Mouse (Mus musculus): Measurements from ENCODE around the gene Aftph. TPM values are rescaled to one million over a fixed set of nuclear protein-coding genes. Genes with fewer than 3 reads are reported as not detected.

The Aftph gene
- total RNA-seq, 2 experiments from 2014 or later: 21.3 to 25.5 TPM

DNA sequence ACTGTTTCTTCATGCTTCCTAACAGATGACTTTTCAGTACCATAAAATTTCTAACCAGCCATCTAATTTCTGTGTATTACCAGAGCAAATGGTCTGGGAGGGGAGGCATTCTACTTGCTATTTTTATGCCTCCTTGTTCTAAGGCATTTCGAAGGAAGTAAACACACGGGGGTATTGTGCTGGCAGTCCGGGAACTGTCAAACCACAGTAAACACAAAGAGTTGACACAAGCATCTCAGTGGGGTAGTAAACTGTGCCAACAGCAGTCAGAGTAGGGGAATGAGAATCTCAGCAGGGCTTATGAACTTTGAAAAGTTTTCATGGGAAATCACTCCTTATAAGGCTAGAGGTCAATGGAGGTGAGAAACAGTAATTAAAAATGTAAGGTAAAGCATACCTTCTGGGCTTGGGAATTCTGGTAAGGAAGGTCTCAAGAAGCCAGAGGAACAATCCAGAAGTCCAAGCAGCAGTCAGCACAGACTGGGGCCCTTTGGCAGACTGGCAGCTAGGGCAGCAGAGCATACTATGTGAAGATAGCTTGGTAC lies 7.8 kb downstream of the Aftph start:
- intact Hi-C loops (cut with DNase I): no loop called here
- no peak for DNase-seq (ENCODE audit: low spot score)

DNA sequence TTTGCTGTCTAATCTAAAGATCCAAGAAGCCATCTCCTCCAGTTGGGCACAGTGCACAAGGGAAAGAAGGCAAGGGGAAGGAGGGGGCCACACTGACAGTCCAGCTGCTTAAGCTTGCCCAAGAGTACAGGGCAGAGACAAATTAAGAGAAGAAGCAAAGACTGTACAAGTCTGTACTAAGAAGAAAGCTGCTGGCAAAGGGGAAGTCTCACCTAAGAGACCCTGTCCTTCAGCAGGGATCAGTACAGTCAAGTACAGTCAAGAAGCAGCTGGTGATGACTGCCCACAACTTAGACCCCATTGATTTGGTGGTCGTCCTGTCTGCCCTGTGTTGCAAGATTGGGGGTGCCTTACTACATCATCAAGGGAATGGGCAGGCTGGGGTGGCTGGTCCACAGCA lies 12.0 kb downstream of the Aftph start:
- DNase-seq (ENCODE audit: low spot score): no peak
- intact Hi-C loops (cut with DNase I): no loop called here

DNA sequence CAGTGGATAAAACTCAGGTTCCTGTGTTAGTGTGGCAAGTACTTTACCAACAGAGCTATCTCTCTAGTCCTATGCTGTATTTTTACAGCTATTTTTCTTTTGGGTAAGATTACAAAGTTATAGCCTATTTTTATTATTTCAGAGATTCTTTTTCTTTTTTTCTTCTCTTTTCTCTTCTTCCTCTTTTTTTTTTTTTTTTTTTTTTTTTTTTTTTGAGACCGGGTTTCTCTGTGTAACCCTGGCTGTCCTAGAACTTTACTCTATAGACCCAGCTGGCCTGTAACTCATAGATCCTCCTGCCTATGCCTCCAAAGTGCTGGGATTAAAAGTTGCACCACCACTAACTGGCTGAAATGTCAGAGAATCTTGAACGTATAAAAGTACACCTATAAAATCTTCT lies 13.3 kb downstream of the Aftph start:
- intact Hi-C loops (cut with DNase I): no loop called here
- DNase-seq (ENCODE audit: low spot score): no peak

DNA sequence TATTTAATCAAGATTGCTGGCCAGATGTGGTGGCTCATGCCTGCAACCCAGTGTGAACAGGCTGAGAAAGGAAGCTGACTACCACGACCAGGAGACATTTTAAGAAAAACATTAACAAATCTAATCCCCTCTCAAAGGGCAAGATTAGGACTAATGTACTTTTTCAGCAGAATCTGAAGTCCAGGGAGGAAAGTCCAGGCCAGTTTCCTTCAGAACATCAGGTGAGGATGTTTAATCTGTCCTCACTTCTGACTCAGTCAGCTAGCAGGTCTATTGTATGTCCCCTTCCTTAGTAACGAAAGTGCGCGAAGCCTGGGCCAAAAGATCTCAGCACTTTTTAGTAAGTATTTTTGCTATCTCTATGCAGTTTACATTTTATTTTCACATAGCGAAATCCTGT lies 17.8 kb downstream of the Aftph start:
- DNase-seq (ENCODE audit: low spot score): no peak
- intact Hi-C loops (cut with DNase I): no loop called here

DNA sequence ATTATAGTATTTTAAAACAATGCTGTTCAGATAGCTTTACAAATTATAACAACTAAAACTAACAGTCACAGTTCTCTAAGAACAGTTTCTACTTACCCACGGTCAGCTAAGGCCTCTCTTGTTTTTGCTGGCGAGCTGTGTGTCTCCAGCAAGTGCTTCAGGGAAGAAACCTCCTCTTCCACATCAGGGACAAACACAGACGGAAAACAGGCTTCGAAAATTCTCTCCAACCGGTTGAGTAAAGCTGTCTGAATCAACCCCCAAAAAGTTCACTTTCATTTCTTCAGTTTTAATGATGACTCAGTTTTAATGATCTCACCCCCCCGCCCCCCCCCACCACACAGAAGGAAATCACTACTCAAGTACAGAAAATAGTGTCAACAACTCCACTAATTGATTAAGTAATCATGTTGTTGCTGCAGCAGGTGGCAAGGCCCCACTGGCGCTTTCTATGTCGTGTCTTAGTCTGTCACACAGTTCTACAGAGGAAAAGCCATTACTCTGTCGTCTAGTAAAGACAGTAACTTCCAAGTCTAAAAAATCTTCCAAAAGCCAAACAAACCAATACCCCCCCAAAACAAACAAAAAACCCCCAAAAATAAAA lies 29.2 kb downstream of the Aftph start:
- DNase-seq (ENCODE audit: low spot score): no peak
- intact Hi-C loops (cut with DNase I): no loop called here

DNA sequence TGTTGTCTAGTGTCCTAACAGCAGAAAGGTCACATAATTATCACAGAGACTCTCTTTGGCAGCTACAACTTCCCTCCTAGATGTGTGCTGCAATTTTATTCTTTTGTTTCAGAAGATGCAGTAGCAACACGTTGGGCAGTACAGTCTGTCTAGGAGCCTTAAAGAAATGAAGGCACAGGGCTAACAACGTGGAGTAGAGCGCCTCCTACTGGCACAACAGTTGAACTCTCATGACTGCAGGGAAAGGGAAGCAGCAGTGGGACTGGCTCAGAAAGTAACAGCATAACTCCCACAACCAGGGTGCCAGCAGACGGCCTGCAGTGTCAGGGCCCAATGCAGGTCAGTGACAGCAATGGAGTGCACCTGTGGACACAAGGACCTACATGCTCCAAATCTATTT lies 50.4 kb downstream of the Aftph start:
- intact Hi-C loops (cut with DNase I): loop anchor here (1.0 to 5.0 kb wide), 2 partner anchors 219 to 236 kb away; no protein-coding TSS in a partner anchor
- DNase-seq (ENCODE audit: low spot score): peak; percentile 12

DNA sequence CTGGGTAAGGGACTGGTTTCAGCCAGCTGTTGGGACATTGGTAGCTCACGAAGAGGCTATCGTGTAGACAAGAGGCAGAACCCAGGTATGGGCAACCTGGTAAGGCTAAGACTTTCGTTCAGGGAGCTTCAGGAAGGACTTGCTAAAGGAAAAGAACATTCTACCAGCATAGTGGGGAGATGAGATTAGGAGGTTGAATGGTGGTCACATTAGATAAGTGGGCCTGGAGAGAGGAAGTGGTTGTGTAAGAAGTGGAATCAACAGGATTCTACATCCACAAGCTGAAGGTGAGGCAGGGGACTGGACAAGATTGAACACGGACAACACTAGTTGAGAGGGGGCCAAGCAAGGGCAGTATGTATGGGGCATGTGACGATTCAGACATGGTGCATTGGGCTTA lies 59.7 kb downstream of the Aftph start:
- no peak for DNase-seq (ENCODE audit: low spot score)
- intact Hi-C loops (cut with DNase I): no loop called here

DNA sequence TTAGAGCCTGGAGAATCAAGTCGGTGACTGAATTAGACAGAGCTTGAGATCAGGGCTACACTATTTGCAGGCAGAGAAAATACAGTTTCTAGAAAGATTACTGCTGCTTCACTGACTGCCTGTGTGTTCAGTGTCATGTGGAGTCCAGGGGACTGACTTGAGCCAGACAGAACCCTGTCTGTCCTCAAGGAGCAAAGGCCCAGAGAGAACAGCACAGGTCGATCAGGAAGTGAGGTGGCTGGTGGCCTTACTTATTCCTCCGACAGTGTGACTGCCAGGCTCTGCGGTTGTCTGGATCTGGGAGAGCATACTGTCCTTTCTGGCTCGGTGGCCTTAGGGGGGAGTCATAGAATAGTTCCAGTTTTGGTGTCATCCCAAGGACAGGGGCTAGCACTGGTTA lies 60.6 kb downstream of the Aftph start:
- no peak for DNase-seq (ENCODE audit: low spot score)
- intact Hi-C loops (cut with DNase I): no loop called here

DNA sequence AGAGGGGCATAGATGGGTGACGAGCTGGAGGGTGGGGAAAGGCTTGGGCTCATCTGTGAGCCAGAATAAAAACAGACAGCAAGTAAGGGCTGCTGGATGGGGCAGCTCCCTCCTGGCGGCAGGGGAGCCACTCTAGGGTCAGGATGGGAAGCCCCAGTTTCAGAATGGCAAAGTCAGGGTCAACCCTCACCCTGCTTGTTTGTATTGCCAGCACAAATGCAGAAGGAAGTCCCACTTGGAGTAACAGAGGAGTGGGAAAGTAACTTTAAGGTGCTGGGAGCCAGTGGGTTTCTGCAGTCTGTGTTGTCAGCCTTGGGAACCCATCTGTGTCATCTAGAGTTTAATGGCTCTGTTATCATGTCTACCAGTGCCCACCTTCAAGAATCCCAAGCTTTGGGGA lies 62.0 kb downstream of the Aftph start:
- no peak for DNase-seq (ENCODE audit: low spot score)
- intact Hi-C loops (cut with DNase I): no loop called here

DNA sequence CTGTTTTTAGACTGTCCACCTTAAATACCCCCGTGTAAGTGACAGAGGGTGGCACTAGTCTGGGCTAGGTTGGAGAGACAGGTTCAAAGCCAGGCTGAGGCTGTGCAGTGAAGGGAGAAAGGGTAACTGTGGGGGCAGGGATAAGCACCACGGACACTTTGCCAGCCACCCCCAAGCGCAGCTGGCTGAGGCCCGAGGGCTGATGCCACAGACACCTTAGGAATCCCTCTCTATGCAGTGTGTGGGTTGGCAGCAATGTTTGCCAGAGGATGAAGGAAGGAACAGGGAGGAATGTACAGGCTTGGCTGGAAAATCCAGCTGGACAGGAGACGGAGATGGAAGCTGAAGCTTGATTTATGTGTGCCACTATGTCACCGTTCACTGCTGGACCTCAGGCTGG lies 68.9 kb downstream of the Aftph start:
- no peak for DNase-seq (ENCODE audit: low spot score)
- intact Hi-C loops (cut with DNase I): no loop called here

DNA sequence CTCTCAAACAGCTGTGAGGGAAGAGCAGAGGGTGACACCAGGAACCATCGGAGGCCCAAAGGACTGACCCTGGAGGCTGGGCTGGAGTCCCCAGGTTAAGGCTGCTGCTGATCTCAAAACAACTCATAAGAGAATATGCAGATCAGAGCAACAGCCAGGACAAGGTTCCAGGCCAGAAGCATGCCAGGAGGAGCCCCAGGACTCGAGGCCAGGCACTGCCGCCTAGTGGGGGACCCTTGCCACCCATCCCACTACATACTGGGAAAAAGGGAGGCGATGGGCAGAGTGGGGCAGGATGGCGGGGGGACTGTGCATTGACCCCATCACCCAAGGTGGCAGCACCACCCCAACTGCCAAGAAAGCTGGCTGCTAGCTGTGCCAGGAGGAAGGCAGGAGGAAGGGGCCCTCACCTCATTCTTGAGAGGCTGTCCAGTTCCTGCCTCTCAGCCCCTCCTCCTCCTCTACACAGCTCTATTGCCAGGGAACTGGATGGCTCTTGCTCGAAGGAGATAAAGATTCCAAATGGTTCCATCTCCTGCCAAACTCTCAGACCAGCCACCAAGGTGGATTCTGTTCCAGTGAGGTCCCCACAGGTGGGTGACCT lies 69.5 kb downstream of the Aftph start:
- intact Hi-C loops (cut with DNase I): no loop called here
- no peak for DNase-seq (ENCODE audit: low spot score)

DNA sequence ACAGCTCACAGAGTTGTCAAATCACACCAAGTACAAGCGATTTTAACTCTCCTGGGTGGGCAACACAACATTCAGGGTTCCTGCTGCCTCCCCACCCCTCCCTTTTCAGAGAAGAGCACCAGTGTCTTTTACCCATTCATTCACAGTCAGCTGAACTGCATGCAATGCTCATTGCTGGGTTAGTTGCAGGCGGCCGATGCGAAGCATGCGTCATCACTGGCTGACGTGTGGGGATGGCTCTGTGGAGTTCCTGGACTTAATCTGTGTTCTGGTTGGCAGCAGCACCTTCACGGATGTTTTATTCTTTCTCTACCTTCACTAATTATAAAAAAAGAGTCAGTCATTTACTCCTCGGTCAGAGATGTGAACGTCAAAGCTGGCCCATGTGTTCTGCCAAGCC lies 76.5 kb downstream of the Aftph start:
- intact Hi-C loops (cut with DNase I): no loop called here
- DNase-seq (ENCODE audit: low spot score): no peak

DNA sequence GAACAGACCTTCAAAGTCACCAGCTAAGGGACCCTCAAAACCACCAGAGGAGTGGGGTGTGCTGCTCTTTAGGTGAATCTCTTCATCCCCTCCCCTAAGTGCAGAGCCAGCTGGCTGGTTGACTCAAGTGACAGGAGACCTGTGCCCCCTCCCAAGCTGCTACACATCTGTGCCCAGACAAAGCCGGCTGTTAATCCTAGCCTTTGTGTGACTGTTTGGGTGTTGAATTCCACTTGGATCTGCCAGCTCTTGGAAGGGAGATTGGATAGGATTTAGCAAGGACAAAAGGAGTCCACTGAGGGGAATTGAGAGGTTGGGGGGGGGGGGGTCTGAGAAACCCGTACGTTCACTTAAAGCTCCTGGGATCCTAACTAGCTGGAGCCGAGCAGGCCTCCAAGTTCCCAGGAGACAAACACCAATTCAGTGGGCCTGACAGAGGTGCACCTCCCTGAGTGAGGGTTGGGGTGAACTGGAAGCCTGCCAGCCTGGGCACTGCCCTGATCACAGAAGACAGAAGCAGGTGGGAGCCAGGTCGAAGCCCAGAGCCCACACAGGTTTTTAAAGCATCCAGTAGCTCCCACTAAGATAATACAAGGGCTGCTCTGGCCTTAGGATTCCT lies 77.7 kb downstream of the Aftph start:
- intact Hi-C loops (cut with DNase I): no loop called here
- DNase-seq (ENCODE audit: low spot score): no peak

DNA sequence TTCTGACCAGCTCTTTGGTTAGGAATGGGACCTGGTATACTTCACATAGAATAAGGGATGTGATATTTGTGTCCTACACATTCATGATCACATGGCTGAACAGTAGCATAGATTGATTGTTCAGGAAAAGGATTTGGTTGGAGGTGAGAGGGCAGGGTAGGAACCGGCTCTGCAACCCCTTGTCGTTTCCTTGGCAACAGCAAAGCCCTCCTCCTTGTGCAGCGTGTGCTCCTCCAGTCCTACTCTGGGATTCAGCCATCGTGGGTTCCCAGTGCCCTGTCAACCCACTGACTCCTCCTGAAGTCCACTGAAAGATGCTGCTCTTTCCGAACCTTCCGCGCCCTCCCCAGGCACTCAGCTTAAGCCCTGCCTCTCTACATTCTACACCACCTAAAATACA lies 78.6 kb downstream of the Aftph start:
- no peak for DNase-seq (ENCODE audit: low spot score)
- intact Hi-C loops (cut with DNase I): no loop called here

DNA sequence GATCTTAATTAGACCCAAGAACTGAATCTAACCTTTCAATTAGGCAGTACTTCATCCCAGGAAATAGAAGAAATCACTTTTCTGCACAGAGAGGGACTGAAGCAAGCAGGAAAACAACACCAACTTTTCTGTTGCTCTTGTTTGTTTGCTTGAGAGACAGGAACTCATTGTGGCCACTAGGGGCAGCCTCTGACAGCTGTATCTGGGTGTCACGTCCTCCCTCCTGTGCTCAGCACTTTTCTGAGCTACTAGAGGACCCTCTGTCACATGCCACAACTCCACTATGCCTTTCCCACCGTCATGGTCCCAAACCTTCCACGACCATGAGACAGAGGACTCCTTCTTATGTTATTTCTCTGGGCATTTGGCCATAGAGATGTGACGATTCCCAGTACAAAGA lies 79.7 kb downstream of the Aftph start:
- DNase-seq (ENCODE audit: low spot score): no peak
- intact Hi-C loops (cut with DNase I): no loop called here

DNA sequence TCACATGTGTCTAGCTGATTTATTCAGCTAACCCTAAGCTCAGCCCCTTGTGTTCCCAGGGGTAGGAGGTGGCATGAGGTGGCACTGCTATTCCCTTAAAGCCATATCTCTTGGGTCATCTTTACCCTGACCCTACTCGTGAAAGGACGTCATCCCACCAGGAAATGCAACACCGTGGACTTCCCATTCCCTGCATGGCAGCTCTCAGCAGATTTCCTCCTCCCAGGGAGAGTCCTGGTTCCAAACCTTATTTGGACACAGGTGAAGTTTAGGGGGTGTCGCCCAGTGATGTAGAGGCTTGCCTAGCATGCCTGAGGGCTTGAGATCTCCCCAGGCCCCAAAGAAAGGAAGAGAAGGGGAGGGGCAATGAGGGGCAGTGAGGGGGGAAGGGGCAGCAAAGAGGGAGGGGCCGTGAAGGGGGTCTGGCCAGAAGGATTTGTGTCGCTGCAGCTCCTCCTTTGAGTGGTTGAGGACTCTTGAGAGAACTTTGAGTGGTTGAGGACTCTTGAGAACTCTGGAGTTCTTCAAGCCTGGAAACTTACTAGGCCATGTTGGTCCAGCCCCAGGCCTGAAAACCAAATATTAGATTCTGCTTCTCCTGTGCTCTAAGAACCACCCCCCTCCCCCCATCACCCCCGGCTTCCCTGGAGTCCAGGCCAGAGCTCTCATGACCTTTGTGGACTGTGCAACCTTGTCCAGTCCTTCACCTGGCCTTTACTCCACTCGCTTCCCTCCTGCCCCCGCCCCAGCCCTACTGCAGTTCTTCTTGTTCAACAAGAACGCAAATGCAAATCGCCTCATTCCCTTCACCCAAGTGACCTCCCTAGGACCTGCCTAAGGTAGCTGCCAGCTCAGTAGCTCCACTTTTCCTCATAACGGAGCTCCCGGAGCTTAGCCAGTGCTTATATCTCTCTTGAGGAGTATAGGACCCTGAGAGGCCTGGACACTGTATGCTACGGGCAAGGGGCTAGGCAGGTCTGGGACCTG lies 81.0 kb downstream of the Aftph start:
- intact Hi-C loops (cut with DNase I): no loop called here
- no peak for DNase-seq (ENCODE audit: low spot score)

DNA sequence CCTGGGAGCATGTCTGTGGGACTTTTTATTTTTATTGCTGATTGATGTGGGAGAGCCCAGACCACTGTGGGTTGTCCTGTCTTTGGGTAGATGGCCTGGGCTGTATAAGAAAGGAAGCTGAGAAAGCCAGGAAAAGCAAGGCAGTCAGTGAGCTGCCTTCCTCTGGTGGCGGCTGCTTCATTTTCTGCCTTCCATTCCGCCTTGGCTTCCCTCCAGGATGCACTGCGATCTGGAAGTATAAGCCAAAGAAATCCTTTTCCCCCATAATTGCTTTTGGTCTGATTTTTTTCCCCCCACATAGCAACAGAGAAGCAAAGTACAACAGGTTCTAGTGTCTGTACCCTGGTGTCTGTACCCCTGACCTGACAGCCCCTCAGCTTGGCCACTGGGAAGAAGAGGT lies 82.3 kb downstream of the Aftph start:
- intact Hi-C loops (cut with DNase I): no loop called here
- DNase-seq (ENCODE audit: low spot score): no peak

DNA sequence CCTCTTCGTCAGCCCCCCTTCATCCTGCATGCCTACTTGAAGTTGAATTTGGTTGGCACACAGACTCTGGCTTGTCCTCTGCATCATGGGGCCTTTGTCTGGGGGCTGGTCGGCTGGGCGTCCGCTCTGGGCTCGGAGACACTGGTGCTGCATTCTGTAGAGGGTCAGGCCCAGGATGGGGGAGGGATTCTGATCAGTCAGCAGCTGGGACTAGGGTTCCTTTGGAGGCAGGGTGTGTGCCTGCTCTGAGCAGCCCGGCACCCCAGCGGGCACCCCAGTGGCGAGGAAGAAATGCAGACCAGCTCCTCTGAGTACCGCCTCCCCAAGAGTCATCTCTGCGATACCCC lies 84.7 kb downstream of the Aftph start:
- DNase-seq (ENCODE audit: low spot score): no peak
- intact Hi-C loops (cut with DNase I): no loop called here

DNA sequence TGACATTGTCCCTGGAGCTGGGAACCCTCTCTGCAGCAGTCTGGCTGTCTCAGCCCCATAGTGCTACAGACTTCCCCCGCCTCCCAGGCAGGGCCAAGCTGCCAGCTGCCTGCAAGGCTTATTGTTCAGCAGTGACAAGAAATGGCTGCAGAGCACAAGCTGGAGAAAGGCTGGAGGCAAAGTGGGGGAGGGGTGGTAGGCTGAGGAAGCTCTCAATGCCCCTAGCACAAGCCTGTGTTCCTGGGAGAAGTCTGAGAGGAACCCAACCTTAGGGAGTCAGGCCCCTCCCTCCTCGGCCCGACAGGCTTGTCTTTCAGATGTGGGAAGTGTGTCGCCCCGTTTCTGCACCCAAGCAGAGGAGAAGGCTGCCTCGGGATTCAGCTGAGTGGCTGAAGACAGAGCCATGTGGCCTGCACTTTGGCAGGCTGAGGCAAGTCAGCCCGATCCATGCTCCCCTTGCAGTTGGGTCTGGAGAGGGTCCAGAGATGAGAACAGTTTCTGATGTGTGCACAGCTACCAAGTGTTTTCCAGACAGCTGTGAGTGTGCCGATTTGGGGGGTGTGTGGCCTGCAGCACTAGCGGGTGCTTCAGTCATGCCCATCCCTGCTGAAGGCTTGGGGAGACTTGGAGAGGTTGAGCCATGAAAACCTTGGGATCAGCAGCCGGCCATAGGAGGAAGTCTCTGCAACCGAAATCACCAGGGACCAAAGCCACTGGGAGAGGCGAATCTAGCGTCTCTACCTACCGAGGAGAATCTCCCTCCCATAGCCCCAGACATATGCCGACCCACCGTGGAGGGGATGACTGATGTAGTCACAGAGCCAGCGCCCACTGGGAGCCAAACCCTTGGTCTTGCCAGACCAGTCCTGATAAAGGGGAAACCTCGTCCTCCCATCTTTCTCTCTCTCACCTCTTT lies 85.3 kb downstream of the Aftph start:
- intact Hi-C loops (cut with DNase I): no loop called here
- peak; percentile 15 for DNase-seq (ENCODE audit: low spot score)

DNA sequence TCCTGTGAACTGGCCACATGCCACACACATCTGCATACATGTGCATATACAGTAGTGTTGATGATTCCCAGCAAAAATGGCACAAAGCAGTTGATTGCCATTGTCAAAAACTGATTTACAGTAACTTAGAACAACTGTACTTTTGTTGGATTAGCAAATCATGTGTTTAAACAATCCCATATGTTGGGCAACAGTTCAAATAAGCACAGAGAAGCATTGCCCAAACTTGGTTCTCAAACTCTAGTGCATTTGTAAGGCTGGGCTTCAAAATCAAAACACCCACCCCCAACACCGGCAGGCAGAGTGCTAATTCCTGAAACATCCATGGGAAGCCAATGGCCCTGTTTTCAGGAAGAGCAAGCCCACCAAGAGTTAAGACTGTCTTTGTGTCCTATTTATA lies 90.2 kb downstream of the Aftph start:
- intact Hi-C loops (cut with DNase I): no loop called here
- DNase-seq (ENCODE audit: low spot score): no peak

All from heart, postnatal 25 days (tissue).